Mouse (Mus musculus) right cerebral cortex, postnatal 4 days (tissue): ENCODE measurements around the gene Rnf186.
A peak's percentile ranks its signal among the peaks of the same experiment; 100 is the strongest.

Experiments
- DNase-seq: peaks from one replicate; pipeline ENCODE4 v3.0.0-alpha.2; 2022

Rnf186 gene

DNA sequence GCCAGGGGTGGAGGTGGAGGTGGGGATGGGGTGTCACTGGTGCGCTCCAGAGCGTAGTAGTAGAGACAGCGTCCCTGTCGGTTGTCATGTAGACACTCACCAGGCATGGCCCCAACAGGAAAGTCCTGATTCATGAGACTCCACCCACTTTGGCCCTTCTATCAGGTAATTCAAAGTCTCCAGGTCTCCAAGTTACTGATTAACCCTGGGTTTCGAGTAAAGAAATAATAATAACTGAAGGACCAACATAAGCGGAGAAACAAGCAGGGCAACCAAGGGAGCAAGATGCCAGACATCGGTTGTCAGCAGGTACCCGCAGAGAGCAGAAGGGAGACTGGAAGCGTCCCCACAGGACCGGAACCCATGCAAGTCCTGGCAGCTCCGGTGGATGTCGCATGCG, at the start of gene Rnf186:
Rnf186 (plus strand) TSS at position 247 of the 400 bp plus-strand sequence.
- no peak for DNase-seq

DNA sequence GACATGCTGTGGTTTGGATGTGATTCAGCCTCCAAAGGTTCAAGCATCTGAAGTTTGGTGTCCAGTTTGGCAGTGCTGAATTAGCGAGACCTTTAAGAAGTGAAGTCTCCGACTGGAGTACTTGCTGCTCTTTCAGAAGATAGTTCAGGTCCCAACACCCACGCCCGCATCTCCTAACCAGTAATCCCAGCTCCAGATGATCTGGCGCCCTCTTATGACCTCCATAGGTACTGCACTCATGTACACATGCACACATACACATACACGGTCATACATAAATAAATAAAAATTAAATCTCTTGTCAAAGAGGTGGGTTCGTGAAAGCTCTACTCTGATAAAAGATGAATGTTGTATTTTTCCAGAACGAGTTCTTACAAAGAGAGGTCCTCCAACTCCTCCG, 49.6 kb upstream of the Rnf186 start:
- DNase-seq, result no peak

DNA sequence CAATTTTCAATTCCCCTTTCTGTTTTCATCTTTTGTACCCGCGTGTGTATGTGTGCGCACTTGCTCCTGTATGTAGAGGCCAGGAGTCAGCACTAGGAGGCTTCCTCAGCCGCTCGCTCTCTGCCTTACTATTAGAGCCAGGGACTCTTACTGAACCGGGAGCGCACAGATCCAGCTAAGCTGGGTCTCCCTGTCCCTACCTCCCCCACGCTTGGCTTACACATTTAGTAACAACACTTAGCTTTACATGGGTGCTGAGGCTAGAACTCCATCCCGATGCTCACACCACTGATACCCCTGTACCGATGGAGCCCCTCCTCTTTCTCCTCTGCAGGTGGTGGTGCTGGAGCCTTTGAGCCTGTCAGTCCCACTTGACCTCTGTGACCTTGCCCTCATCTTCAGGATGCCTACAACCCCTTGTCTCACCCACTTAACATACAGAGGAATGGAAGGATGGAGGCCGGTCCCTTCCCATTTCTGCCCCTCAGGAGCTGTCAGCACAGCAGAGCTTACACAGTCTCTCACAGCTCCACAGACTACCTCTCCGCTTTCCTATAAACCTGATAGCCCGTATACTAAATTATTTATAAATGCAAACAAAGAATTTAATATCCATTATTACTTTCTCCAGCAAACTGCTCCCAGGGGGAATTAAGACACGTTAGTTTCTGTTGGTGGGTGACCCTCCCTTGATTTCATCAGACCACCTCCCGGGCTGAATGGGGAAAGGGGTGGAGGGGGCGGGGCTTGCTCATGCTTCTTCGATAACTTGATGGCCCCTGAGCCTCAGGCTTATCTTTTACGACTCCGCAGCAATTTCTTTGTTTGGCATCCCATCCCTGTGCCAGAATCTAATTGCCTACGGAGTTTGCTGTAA, 45.4 kb upstream of the Rnf186 start:
- no peak for DNase-seq

DNA sequence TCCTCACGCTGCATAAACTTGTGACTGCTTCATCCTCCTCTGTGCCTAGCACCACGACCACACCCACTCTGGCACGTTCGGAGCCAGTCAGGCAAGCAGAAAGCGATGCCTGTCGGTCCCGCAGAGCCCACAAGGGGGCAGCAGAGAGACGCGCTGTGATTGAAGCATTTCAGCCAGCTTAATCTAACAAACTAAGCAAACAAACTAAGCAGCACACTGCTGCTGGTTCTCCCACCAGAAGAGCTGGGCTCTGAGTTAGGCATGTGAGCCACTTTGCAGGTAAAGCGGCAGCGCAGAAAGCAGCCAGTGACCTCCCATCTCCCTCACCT, 44.8 kb upstream of the Rnf186 start:
- peak; percentile 99 for DNase-seq

DNA sequence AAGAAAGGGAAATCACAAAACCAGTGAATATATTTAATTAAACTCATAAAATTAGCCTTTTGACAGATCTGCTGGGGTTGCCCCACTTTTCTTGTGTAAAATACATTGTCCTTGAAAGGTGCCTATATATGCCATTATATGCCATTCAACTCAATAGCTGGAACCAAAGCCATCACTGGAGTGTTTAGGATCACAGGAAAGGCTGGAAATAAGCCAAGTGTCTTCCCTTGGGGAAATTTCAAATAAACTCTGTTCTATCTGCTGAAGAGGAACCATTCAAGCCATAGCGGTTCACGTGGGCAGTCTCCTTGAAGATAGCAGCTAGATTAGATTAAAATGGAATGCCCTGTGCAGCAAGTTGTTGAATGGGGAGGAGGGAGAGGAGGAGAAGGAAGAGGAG, 41.4 kb upstream of the Rnf186 start:
- no peak for DNase-seq

DNA sequence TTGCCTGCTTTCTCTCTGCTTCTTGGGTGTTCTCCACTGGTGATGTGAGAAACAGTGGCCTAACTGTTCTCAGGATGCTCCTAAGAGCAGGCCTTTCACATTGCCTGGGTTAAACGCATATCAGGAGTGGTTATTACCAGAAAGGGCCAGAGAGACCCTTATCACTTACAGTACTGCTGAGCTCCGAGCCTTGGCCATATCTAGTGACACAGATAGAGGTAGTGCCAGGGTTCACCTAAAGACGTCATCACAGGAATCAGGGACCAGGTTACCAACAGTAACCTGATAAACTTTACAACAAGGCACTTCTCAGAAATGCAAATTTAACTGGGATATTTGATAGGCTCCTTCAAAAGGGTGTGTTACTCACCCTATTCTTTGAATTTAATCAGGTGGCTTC, 33.0 kb upstream of the Rnf186 start:
- DNase-seq, result no peak

DNA sequence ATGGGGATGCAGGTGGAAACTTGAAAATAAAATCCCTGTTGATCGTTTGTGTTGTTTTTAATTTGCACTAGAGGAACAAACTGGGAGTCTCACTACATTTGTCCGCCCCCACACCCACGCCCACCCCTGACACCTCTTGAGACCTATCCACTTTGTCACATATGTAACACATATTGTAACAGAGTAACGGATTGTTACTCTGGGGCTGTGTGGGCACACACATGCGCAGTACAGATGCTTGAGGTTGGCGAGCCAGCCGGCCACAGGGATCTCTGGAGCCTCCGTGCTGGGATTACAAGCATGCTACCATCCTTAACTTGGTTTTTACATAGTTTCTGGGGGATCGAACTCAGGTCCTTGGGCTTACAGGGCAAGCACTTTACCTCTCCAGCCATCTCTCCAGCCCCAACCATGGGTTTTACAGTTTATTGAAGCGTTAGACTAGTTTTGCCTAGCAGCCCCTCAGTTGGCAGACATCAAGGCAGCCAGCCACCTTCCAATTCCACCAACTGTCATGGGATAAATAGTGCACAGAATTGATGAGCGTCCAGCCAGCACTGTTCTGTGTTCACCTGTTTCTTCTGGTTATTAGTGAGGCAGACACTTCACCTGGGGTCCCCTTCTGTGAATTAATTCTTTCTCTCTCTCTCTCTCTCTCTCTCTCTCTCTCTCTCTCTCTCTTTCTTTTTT, 32.3 kb upstream of the Rnf186 start:
- DNase-seq, result no peak

DNA sequence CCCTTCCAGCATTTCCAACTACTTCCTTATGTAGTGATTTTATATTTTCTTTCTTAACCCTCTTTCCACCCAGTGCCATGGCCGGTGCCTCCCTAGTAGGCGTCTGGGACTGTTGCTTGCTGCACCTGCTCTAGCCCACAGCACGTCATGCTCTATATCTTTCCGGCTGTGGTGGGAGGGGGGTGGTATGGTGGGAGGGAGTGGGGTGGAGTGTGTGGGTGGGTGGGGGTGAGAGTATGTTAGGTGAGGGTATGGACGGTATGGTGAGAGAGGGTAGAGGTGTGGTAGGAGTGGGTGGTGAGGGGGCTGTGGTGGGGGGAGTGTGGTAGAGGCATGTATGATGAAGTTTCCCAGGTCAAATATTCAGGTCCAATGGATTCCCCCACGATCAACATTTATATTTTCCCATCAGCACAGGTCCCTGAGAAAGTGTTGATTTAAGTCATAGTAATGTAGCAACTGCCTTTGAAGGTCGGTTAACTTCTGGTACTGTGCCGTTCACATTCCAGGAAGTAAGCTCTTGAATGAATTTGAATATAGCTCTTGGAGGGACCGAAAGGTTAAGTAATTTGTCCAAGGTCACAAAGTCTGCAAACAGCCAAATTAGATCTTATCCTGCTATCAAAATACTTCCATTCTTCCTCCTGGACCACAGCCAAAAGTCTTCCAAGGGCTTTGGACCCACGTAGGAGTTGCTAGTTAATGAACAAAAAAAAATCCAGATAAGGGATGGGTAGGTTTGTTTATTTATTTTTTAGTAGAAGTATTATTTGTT, 28.2 kb upstream of the Rnf186 start:
- DNase-seq, result no peak

DNA sequence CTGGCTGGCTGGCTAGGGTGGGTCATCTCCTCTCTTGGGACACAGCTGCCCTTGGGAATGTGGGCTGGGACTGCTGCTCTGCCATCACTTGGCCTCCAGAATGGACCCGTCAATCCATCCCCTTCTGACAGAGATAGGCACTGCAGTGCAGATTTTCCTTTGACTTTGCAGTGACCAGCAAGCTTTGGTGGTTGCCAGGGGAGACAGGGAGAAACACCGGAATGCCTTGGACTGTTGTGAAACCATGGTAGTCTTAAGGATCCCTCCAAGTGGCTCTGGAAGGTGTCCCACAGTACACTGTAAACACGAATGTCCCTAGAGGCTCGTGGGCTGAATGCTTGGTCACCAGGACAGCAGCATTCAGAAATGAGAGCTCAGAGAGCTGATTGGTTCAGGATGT, 27.4 kb upstream of the Rnf186 start:
- DNase-seq, result no peak

DNA sequence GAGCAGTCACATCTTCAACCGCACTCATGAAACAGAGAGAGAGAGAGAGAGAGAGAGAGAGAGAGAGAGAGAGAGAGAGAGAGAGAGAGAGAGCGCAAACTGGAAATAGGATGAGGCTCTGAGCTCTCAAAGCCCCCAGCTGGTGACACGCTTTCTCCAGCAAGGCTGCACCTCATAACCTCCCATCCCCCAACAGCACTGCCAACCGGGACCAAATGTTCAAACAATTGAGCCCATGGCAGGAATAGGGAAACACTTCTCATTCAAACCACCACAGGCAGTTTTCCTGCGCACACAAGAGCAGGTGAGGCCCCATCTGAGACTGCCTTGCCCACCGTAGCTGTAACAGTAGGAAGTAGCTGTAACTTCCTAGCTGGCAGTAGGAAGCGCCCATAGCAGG, 25.5 kb upstream of the Rnf186 start:
- no peak for DNase-seq

DNA sequence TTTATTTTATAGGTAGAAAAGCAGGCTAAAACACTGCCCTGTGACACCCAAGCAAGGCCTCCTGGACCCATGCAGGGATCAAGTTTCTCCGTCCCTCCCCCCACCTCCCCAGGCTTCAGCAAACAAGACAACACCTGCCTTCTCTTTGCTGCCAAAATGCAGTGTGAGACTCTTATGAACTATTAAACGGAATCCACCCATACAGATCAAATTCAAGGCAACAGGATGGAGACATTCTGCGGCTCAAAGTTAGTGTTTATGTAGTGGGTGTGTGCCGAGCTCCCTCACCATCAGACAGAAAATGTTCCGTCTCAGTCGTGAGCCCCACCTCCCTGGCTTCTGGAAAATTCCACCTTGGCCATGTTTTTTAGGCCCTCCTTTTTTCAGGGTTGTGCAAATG, 24.9 kb upstream of the Rnf186 start:
- no peak for DNase-seq

DNA sequence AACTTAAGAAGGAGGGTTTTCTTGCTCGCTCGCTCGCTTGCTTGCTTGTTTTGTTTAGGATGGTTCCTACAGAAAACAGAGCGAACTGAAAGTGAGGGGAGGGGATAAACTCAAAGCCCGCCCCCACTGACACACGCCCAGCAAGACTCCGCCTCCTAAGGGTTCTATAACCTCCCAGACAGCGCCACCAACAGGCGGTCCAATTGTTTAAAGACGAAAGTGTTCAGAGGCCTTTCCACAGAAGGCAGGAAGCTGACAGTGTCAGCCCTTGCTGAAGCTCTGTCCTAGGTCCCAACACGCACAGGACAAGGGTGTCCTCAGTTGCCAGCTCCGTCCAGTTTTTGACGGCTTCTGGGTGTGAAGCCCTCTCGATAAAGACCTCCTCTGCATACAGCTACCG, 23.2 kb upstream of the Rnf186 start:
- peak; percentile 65 for DNase-seq

DNA sequence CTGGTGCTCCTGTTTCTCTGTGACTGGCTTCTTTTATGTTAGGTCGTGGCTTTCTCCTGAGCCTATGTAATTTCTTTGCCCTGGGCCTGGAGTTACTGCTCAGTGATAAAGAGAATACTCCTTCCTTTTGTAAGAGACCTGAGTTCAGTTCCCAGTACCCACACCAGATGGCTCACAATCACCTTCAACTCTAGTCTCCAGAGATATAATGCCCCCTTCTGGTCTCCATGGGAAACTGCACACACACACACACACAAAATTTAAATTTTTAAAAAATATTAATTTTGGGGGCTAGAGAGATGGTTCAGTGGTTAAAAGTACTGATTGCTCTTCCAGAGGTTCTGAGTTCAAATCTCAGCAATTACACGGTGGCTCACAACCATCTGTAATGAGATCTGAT, 18.7 kb upstream of the Rnf186 start:
- DNase-seq, result no peak

DNA sequence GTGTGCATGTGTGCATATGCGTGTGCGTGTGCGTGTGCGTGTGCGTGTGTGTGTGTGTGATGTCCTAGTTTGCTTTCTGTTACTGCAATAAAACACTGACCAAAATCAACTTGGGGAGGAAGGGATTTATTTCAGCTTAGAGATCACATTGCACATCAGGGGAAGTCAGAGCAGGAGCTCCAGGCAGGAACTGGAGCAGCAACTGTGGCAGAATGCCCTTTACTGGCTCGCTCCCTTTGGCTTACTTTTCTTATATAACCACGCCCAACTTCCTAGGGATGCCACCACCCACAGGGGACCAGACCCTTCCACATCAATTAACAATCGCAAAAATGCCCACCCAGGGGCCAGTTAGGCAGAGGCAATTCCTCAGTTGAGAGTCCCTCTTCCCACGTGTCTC, 8.3 kb upstream of the Rnf186 start:
- DNase-seq, result no peak

DNA sequence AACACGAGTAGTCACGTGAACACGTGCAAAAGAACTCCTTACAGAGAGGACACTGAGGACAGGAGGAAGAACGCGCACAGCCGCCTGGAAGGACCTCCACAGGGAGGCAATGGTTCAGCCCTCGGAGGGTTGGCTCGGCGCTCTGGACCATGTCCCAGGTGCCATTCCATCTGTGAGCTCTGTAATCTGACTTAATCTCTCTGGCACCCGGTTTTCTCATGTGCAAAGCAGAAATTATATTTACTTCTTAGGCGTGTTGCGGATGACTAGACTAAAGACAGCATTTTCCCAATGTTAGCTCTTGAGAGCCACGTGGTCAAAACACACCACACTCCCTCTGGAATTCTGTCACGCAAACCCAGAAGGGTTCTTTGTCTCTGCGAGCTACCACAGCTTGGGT, 7.8 kb upstream of the Rnf186 start:
- DNase-seq, result no peak

DNA sequence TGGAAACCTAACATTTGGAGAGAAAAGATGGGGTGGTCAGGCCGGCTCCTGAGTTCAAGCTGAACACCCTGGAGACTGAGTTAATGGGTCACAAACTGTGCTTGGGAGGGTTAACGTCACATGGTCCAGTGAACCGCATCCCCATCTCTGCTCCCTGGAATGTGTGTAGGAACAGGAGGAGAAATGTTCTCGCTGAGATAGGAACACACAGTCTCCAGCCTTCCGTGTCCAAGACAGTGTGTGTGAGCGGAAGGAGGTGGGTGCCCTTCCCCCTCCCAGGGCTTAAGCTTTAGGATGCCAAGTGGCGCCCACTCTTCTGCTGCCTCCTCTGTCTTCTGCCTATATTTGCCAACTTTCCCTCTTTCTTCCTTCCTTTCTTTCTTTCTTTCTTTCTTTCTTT, 7.0 kb upstream of the Rnf186 start:
- DNase-seq, result no peak

DNA sequence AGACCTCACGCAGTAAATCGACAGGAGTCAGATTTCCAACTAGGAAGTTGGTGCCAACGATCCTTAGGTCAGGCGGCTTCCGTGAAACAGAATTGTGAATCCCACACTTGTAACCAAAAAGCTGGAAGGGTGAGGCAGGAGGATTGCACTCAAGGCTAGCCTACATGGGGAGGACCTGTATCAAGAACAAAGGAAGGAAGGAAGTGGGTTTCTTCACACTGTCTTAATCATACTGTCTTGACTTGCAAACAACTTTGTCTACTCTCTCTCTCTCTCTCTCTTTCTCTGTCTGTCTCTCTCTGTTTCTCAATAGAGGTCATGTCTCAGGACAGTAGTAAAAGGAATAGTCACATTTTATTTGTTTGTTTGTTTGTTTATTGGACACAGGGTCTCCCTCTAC, 4.2 kb upstream of the Rnf186 start:
- no peak for DNase-seq

DNA sequence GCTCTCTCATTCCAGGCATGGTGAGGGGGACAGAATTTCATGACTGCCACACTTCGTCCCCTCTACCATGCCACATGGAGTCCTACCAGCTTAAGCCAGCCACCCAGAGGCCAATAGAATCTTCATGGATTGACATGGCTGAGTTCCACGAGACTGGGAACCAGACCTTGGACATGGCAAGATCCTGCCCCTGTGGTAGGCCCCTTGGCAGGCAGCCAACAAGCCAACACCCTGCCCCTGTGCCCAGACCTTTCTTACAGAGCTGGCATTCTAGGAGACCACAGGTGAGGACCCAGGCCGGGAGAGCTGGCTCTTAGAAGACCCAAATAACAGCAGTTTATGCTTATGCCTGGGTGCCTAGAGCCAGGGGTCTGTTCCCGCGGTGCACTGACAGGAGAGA, 1.0 kb upstream of the Rnf186 start:
- DNase-seq, result no peak

DNA sequence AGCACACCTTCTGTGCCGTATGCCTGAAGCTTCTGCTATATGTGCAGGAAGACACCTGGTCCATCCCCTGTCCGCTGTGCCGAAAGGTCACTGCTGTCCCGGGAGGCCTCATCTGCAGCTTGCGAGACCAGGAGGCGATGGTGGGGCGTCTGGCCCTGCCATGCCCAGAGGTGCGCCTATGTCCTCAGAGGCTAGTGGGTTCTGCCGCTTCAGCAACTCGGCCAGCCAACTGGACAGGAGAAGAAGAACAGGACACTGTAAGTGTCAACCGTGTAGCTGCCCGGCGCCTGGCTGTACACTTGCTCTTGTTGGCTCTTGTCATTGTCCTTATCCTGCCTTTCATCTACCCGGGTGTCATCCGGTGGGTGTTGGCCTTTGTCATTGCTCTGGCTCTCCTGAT, 573 bp downstream of the Rnf186 start:
- DNase-seq, result no peak

DNA sequence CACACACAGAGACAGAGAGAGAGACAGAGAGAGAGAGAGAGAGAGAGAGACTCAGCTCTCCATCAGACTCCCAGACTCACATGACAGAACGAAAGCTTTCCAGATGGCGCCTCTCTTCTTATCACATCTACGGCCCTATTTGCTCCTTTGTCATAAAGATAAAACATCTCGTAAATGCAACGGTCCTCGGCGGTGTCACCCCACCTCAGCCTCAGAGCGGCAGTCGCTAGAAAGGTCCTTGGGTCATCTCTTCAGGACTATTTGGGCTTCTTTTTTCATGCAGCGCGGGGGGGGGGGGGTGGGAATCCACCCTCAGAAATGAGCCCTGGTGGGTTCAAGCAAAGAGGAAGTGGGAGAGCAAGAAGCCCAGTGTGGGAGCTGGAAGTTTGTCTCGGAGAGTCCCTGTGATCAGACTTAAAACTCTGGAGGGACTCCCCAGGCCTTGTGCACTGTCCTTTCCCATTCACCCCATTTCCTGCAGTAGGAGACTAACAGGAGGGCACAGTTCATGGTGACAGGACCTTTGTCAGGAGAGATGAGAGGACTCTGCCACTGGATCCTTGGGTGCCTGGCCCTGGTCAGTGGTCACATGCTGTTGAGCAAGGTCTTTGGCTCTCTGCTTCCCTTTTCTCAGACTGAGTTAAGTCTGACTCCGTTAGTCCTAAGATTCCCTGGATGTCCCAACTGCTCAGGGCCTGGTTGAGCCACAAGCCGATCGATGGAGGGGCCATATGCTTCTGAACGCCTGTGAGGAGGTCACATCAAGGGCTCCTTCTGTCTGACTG, 2.1 kb downstream of the Rnf186 start:
- no peak for DNase-seq

DNA sequence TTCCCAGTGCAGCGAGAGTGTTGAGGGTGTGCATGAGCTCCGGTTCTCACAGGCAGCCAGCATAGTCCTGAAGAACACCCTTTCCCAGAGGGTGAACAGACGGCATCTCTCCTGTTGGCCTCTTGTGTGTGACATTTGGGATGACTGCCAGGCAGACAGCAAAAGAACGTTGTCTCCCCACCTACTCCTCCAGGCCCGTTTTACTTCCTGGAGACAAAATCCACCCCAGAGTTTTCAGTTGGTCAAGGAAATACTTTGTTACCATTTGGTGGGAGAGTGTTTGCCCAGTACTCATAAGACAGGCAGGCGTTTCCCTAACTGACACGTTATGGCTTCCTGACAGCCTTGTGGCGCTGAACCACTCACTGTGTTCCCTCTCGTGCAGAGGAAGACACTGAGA, 2.8 kb downstream of the Rnf186 start:
- DNase-seq, result no peak

DNA sequence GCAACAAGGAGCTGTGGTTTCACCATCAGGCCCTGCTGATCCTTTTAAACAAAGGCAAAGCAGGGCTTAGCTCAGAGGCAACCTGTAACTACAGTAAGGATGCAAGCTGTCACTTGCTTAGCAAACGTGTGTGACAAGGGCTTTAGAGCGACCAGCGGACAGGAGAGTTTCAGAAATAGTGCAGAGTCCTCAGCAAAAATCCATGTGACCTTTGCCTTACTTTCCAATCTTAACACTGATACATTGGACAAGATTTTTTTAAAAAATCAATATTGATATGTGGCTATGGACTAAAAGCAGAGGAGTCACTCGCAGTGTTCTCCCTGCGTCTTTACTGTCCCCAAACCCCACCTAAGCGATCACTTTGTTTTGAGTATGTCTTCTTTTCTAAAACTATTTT, 4.5 kb downstream of the Rnf186 start:
- no peak for DNase-seq

DNA sequence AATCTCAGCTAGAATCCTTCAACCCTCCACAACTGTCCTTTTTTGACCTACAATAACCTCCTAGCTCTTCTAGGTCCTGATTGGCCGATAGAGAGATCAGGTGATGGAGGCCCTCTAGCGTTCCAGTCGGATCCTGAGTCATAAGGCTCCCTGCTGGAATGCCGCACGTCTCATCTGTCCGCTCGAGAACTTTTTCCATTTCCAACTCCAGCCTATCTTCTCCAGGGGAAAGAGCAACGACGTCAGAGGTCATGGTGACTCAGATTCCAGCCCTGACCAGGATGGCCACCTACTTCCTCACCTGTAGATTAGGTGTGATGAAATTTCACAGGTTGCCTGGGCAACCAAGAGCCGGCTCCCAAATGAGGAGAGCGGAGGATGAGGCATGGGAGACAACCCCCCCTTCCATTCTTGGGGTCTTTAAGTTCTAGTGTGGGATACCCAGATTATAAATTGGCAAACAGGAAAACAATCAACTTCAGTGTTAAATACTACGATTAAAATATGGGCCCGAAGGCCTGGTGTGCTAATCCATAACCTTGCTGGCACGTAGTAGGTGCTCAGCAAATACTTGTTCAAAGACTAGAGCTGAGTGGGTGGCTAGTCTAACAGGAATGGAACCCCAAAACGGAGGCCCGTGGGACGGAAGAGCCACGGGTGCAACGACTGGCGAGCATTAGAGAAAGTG, 5.4 kb downstream of the Rnf186 start:
- no peak for DNase-seq
